Mouse (Mus musculus) intestine, embryonic 16.5 days (tissue): Measurements from ENCODE around the gene Shpk. TPM values are rescaled to one million over a fixed set of nuclear protein-coding genes. Genes with fewer than 3 reads are reported as not detected.

ENCODE experiments used
- ATAC-seq: fragments of 200-750 bp; cut with Nextera tagmentation; 2 replicates; pipeline ENCODE4 v1.8.0; 2017; ENCODE audit warnings: moderate TSS enrichment, moderate library complexity
- H3K27ac ChIP-seq: fragments of 300-500 bp; sonication (generic); 2 replicates; pipeline ENCODE4 v1.5.1; 2014; ENCODE audit warnings: mild to moderate bottlenecking, low read length
- H3K27me3 ChIP-seq: fragments of 300-500 bp; sonication (generic); replicated peaks from 2 replicates; pipeline ENCODE4 v1.6.1; 2014; ENCODE audit warnings: low read length, control low read depth, mixed read lengths; ENCODE audit not compliant: control insufficient read depth, insufficient read depth
- H3K36me3 ChIP-seq: fragments of 300-500 bp; sonication (generic); 2 replicates; pipeline ENCODE4 v1.6.1; 2014; ENCODE audit warnings: low read length, control low read depth; ENCODE audit not compliant: control insufficient read depth, insufficient read depth
- H3K4me1 ChIP-seq: fragments of 300-500 bp; sonication (generic); 2 replicates; pipeline ENCODE4 v1.6.1; 2014; ENCODE audit warnings: low read length, control low read depth, mixed read lengths; ENCODE audit not compliant: control insufficient read depth, insufficient read depth
- H3K4me2 ChIP-seq: fragments of 300-500 bp; sonication (generic); 2 replicates; pipeline ENCODE4 v1.6.1; 2014; ENCODE audit warnings: low read depth, low read length, control low read depth
- H3K4me3 ChIP-seq: fragments of 300-500 bp; sonication (generic); 2 replicates; pipeline ENCODE4 v1.5.1; 2014; ENCODE audit warnings: mild to moderate bottlenecking, low read length
- H3K9ac ChIP-seq: fragments of 300-500 bp; sonication (generic); 2 replicates; pipeline ENCODE4 v1.6.1; 2014; ENCODE audit warnings: low read depth, low read length
- H3K9me3 ChIP-seq: fragments of 300-500 bp; sonication (generic); 2 replicates; pipeline ENCODE4 v1.6.1; 2016; ENCODE audit warnings: low read length, control low read depth; ENCODE audit not compliant: control insufficient read depth
- WGBS: fragments of 180-500 bp; shearing (Covaris S2); extraction: QIAGEN DNeasy Blood & Tissue Kit; methylation state at CpG from one replicate; pipeline ENCODE4 v1.1.7; 2014; 5-methylcytosine and 5-hydroxymethylcytosine counted together
- polyA plus RNA-seq: library from polyadenylated mRNA; unstranded; fragments of >200 nt; fragmentation: Nextera tagmentation; extraction: Ambion mirVana; gene quantifications from 2 replicates; pipeline ENCODE4 v1.2.1, GENCODE M21; 2015

Gene Shpk
- polyA plus RNA-seq, 1 experiment from 2014 or later, result 11.9 TPM

GRCm38 (mm10) chr11:73194444-73194843 lies 4.8 kb upstream of the Shpk start:
- no peak for ATAC-seq
- Histone ChIP-seq H3K4me3 (no peak overlapping the region), H3K27ac (no peak overlapping the region), H3K9ac (no peak overlapping the region), H3K9me3 (no peaks in the 10 kb centered on the region), H3K4me1 (peaks cover 7% of the 10 kb centered on the region), H3K36me3 (no peaks in the 10 kb centered on the region), H3K4me2 (no peak overlapping the region), H3K27me3 (no peaks in the 10 kb centered on the region)
- WGBS, result 81% methylated on average over 2 of the region's 2 CpGs

GRCm38 (mm10) chr11:73198190-73198589 lies 1.1 kb upstream of the Shpk start:
- H3K9me3 ChIP-seq, result no peaks in the 10 kb centered on the region
- peak overlapping the region; percentile 85 for H3K9ac ChIP-seq
- no peak overlapping the region for H3K27ac ChIP-seq
- peak overlapping the region; percentile 88 for H3K4me2 ChIP-seq
- H3K4me3 ChIP-seq, result peak overlapping the region; percentile 88
- peaks cover 14% of the 10 kb centered on the region for H3K4me1 ChIP-seq
- 0% methylated on average over 1 of the region's 1 CpGs for WGBS
- H3K36me3 ChIP-seq, result no peaks in the 10 kb centered on the region
- no peak for ATAC-seq
- H3K27me3 ChIP-seq, result no peaks in the 10 kb centered on the region

- no peaks in the 10 kb centered on the region for H3K9me3 ChIP-seq
- H3K4me2 ChIP-seq, result peak within 1 kb of the TSS; percentile 92
- peak within 1 kb of the TSS; percentile 88 for H3K4me3 ChIP-seq
- peaks cover 14% of the 10 kb centered on the region for H3K4me1 ChIP-seq
- ATAC-seq, result peak; percentile 98
- H3K36me3 ChIP-seq, result no peaks in the 10 kb centered on the region
- peak within 1 kb of the TSS; percentile 85 for H3K9ac ChIP-seq
- under 1% methylated on average over 22 of the region's 22 CpGs for WGBS
- H3K27ac ChIP-seq, result peak within 1 kb of the TSS; percentile 85
- no peaks in the 10 kb centered on the region for H3K27me3 ChIP-seq
Measured at GRCm38 (mm10) chr11:73198603-73199229, 544 bp upstream of the Shpk start, which contains the start of gene Ctns. Gene Ctns (minus strand): TSS chr11:73199042.

GRCm38 (mm10) chr11:73199879-73200278 lies 619 bp downstream of the Shpk start:
- H3K4me1 ChIP-seq, result peaks cover 14% of the 10 kb centered on the region
- no peaks in the 10 kb centered on the region for H3K36me3 ChIP-seq
- H3K4me2 ChIP-seq, result peak overlapping the region; percentile 92
- peak overlapping the region; percentile 85 for H3K9ac ChIP-seq
- peak overlapping the region; percentile 85 for H3K27ac ChIP-seq
- 4% methylated on average over 12 of the region's 12 CpGs for WGBS
- no peaks in the 10 kb centered on the region for H3K27me3 ChIP-seq
- peak overlapping the region; percentile 88 for H3K4me3 ChIP-seq
- peak; percentile 17 for ATAC-seq
- H3K9me3 ChIP-seq, result no peaks in the 10 kb centered on the region

GRCm38 (mm10) chr11:73201021-73201420 lies 1.8 kb downstream of the Shpk start:
- 76% methylated on average over 2 of the region's 2 CpGs for WGBS
- no peak for ATAC-seq
- no peak overlapping the region for H3K9ac ChIP-seq

GRCm38 (mm10) chr11:73201597-73201996 lies 2.3 kb downstream of the Shpk start:
- no peaks in the 10 kb centered on the region for H3K36me3 ChIP-seq
- H3K9ac ChIP-seq, result no peak overlapping the region
- H3K4me1 ChIP-seq, result peaks cover 14% of the 10 kb centered on the region
- no peak overlapping the region for H3K4me3 ChIP-seq
- H3K4me2 ChIP-seq, result no peak overlapping the region
- no peaks in the 10 kb centered on the region for H3K9me3 ChIP-seq
- no peak for ATAC-seq
- H3K27me3 ChIP-seq, result no peaks in the 10 kb centered on the region
- no peak overlapping the region for H3K27ac ChIP-seq
- WGBS, result 34% methylated on average over 4 of the region's 4 CpGs

More at GRCm38 (mm10) chr11:73201021-73201420, 1.8 kb downstream of the Shpk start:
- H3K9me3 ChIP-seq, result no peaks in the 10 kb centered on the region
- H3K4me2 ChIP-seq, result no peak overlapping the region
- no peaks in the 10 kb centered on the region for H3K36me3 ChIP-seq
- H3K27me3 ChIP-seq, result no peaks in the 10 kb centered on the region
- H3K4me3 ChIP-seq, result no peak overlapping the region
- H3K4me1 ChIP-seq, result peaks cover 14% of the 10 kb centered on the region
- no peak overlapping the region for H3K27ac ChIP-seq

GRCm38 (mm10) chr11:73203895-73204294 lies 4.6 kb downstream of the Shpk start:
- no peak overlapping the region for H3K9ac ChIP-seq
- H3K36me3 ChIP-seq, result no peaks in the 10 kb centered on the region
- no peaks in the 10 kb centered on the region for H3K27me3 ChIP-seq
- WGBS, result 81% methylated on average over 8 of the region's 8 CpGs
- H3K4me1 ChIP-seq, result peaks cover 8% of the 10 kb centered on the region
- no peak overlapping the region for H3K27ac ChIP-seq
- no peaks in the 10 kb centered on the region for H3K9me3 ChIP-seq
- no peak overlapping the region for H3K4me2 ChIP-seq
- no peak for ATAC-seq
- H3K4me3 ChIP-seq, result no peak overlapping the region

- Histone ChIP-seq H3K9ac (no peak overlapping the region), H3K4me1 (peaks cover under 1% of the 10 kb centered on the region; the same call in 1 of the 2 replicates), H3K9me3 (no peaks in the 10 kb centered on the region), H3K27ac (no peak overlapping the region), H3K27me3 (no peaks in the 10 kb centered on the region), H3K4me2 (no peak overlapping the region), H3K4me3 (no peak overlapping the region), H3K36me3 (no peaks in the 10 kb centered on the region)
- 77% methylated on average over 7 of the region's 7 CpGs for WGBS
- no peak for ATAC-seq
Measured at GRCm38 (mm10) chr11:73205194-73205593, 5.9 kb downstream of the Shpk start.

GRCm38 (mm10) chr11:73207621-73208020 lies 8.4 kb downstream of the Shpk start:
- no peak overlapping the region for H3K9ac ChIP-seq
- H3K4me1 ChIP-seq, result no peaks in the 10 kb centered on the region
- no peak overlapping the region for H3K4me2 ChIP-seq
- no peak for ATAC-seq
- H3K9me3 ChIP-seq, result no peaks in the 10 kb centered on the region
- H3K4me3 ChIP-seq, result no peak overlapping the region
- no peak overlapping the region for H3K27ac ChIP-seq
- no peaks in the 10 kb centered on the region for H3K36me3 ChIP-seq
- 73% methylated on average over 2 of the region's 2 CpGs for WGBS
- H3K27me3 ChIP-seq, result no peaks in the 10 kb centered on the region

GRCm38 (mm10) chr11:73213956-73214355 lies 14.7 kb downstream of the Shpk start:
- no peaks in the 10 kb centered on the region for H3K9me3 ChIP-seq
- no peak overlapping the region for H3K27ac ChIP-seq
- no peaks in the 10 kb centered on the region for H3K4me1 ChIP-seq
- no peak overlapping the region for H3K4me2 ChIP-seq
- WGBS, result 68% methylated on average over 3 of the region's 3 CpGs
- no peak for ATAC-seq
- no peaks in the 10 kb centered on the region for H3K27me3 ChIP-seq
- no peak overlapping the region for H3K9ac ChIP-seq
- H3K36me3 ChIP-seq, result no peaks in the 10 kb centered on the region
- no peak overlapping the region for H3K4me3 ChIP-seq
